Mouse (Mus musculus) C2C12 (cell line): ENCODE measurements around the gene Cops2. TPM values are rescaled to one million over a fixed set of nuclear protein-coding genes. Genes with fewer than 3 reads are reported as not detected.

Experiments
- H3K27me3 ChIP-seq: one replicate; pipeline ENCODE4 v1.6.1; 2011; ENCODE audit not compliant: control insufficient read depth, insufficient read depth, insufficient read length
- H3K36me3 ChIP-seq: one replicate; pipeline ENCODE4 v1.6.1; 2011; ENCODE audit not compliant: control insufficient read depth, insufficient read depth
- H3K4me3 ChIP-seq: one replicate; pipeline ENCODE4 v1.5.1; 2011; ENCODE audit warnings: mild to moderate bottlenecking, control low read depth; ENCODE audit not compliant: poor library complexity, insufficient read depth, severe bottlenecking
- H3K79me2 ChIP-seq: one replicate; pipeline ENCODE4 v1.6.1; 2011; ENCODE audit not compliant: control insufficient read depth, insufficient read depth
- H3K79me3 ChIP-seq: one replicate; pipeline ENCODE4 v1.6.1; 2011; ENCODE audit warnings: low read depth, control low read depth
- H3ac ChIP-seq: one replicate; pipeline ENCODE3; 2011; ENCODE audit warnings: low read depth; ENCODE audit not compliant: control insufficient read depth, insufficient read length
- CEBPB ChIP-seq: IDR thresholded peaks from one replicate; pipeline ENCODE4 v1.6.1; 2011; ENCODE audit warnings: low read depth, mild to moderate bottlenecking, control low read depth, moderate library complexity
- CTCF ChIP-seq: IDR thresholded peaks from one replicate; pipeline ENCODE4 v1.5.1; 2011; ENCODE audit not compliant: control insufficient read depth, insufficient read depth, insufficient read length
- FOSL1 ChIP-seq: IDR thresholded peaks from one replicate; pipeline ENCODE4 v1.8.0; 2011; ENCODE audit warnings: mild to moderate bottlenecking, low read length; ENCODE audit not compliant: poor library complexity, insufficient read depth, severe bottlenecking
- MAX ChIP-seq: IDR thresholded peaks from one replicate; pipeline ENCODE4 v1.6.1; 2011; ENCODE audit warnings: mild to moderate bottlenecking, control low read depth
- MYOD1 ChIP-seq: IDR thresholded peaks from one replicate; pipeline ENCODE4 v1.6.1; 2011; ENCODE audit warnings: low read depth; ENCODE audit not compliant: control insufficient read depth, insufficient read length
- MYOG ChIP-seq: IDR thresholded peaks from one replicate; pipeline ENCODE4 v1.6.1; 2011; ENCODE audit not compliant: control insufficient read depth, insufficient read length; ENCODE audit errors: extremely low read depth
- USF1 ChIP-seq: IDR thresholded peaks from one replicate; pipeline ENCODE4 v1.6.1; 2011; ENCODE audit warnings: low read depth, mild to moderate bottlenecking, control low read depth, moderate library complexity
- polyA plus RNA-seq: library from polyadenylated mRNA; unstranded; fragments of >200 nt; fragmentation: generic; extraction: Trizol; gene quantifications from one replicate; pipeline ENCODE4 v1.2.1, GENCODE M21; 2012; ENCODE audit warnings: missing spikeins

Cops2 gene
- polyA plus RNA-seq, 1 experiment = 52.7 TPM

GRCm38 (mm10) chr2:125838708-125839284 is 20.1 kb downstream of the Cops2 start:
- Histone ChIP-seq H3K27me3 (no peaks in the 10 kb centered on the region), H3ac (no peak overlapping the region), H3K79me2 (peaks cover 8% of the 10 kb centered on the region), H3K36me3 (peaks cover 93% of the 10 kb centered on the region), H3K79me3 (no peaks in the 10 kb centered on the region), H3K4me3 (no peak overlapping the region)
- peak; percentile 55 for TF ChIP-seq MYOD1
- no peak for TF ChIP-seq USF1

DNA sequence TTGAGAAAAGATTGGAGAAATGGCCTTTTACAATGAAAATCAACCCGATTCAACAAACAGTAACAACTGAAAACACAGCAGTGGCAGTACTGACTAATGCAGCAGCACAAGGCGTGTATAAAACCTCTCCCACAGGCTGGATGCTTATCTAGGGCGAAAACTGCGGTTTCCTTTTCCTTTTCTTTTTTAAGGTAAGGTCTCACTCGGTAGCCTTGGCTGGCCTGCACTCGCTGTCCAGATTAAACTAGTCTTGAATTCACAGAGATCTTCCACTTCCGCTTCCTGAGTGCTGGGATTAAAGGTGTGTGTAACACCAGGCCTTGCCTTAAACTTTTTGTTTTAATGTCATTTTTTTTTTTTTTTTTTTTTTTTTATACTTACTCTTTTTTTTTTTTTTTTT is 20.8 kb downstream of the Cops2 start:
- Histone ChIP-seq H3K4me3 (no peak overlapping the region), H3K79me3 (no peaks in the 10 kb centered on the region), H3ac (no peak overlapping the region), H3K36me3 (peaks cover 93% of the 10 kb centered on the region), H3K79me2 (peaks cover 1% of the 10 kb centered on the region), H3K27me3 (no peaks in the 10 kb centered on the region)
- no peak for TF ChIP-seq CTCF
- TF ChIP-seq FOSL1 = no peak
- TF ChIP-seq MYOG = no peak

GRCm38 (mm10) chr2:125829924-125830323 is 29.0 kb downstream of the Cops2 start:
- no peaks in the 10 kb centered on the region for H3K79me2 ChIP-seq
- TF ChIP-seq FOSL1 (no peak), MYOD1 (no peak), CEBPB (no peak)
- H3K79me3 ChIP-seq = no peaks in the 10 kb centered on the region
- H3K27me3 ChIP-seq = no peaks in the 10 kb centered on the region
- H3K36me3 ChIP-seq = peaks cover 68% of the 10 kb centered on the region
- H3K4me3 ChIP-seq = no peak overlapping the region
- no peak overlapping the region for H3ac ChIP-seq

- Histone ChIP-seq H3ac (no peak overlapping the region), H3K79me2 (no peaks in the 10 kb centered on the region), H3K36me3 (peaks cover 48% of the 10 kb centered on the region), H3K79me3 (no peaks in the 10 kb centered on the region), H3K4me3 (no peak overlapping the region), H3K27me3 (no peaks in the 10 kb centered on the region)
- no peak for TF ChIP-seq CTCF
- TF ChIP-seq MAX = no peak
- TF ChIP-seq MYOD1 = no peak
- no peak for TF ChIP-seq USF1
- no peak for TF ChIP-seq MYOG
- no peak for TF ChIP-seq FOSL1
- no peak for TF ChIP-seq CEBPB
Observed at GRCm38 (mm10) chr2:125827898-125828297, 31.0 kb downstream of the Cops2 start.

- Histone ChIP-seq H3ac (no peak overlapping the region), H3K79me2 (no peaks in the 10 kb centered on the region), H3K79me3 (no peaks in the 10 kb centered on the region), H3K27me3 (no peaks in the 10 kb centered on the region), H3K36me3 (peaks cover 32% of the 10 kb centered on the region), H3K4me3 (no peak overlapping the region)
- TF ChIP-seq MYOG = no peak
Observed at GRCm38 (mm10) chr2:125826201-125826600, 32.7 kb downstream of the Cops2 start.

DNA sequence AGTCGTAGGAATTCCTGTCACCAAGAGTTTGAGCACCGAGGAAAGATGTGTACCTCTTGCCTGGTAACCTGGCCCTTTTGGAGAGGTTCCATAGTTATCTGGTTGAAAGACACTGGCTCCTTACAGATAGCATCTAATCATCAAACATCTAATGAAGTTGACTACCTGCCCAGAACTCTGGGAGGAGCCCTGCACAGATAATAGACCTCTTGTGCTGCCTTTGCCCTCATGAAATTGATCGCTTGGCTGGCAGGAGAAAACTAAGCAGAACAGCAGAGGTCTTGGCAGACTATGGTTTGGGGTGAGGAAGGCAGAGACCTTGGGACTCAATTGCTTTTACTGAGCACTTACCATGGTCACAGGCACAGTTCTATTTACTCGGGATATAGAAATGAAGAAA is 38.5 kb downstream of the Cops2 start:
- peaks cover 3% of the 10 kb centered on the region for H3K27me3 ChIP-seq
- H3K79me3 ChIP-seq = no peaks in the 10 kb centered on the region
- no peak overlapping the region for H3K4me3 ChIP-seq
- H3ac ChIP-seq = no peak overlapping the region
- H3K79me2 ChIP-seq = no peaks in the 10 kb centered on the region
- no peak for TF ChIP-seq MYOD1
- TF ChIP-seq USF1 = no peak
- no peak for TF ChIP-seq CTCF
- no peak for TF ChIP-seq MYOG
- no peak for TF ChIP-seq FOSL1
- no peak for TF ChIP-seq MAX
- TF ChIP-seq CEBPB = no peak
- no peaks in the 10 kb centered on the region for H3K36me3 ChIP-seq

DNA sequence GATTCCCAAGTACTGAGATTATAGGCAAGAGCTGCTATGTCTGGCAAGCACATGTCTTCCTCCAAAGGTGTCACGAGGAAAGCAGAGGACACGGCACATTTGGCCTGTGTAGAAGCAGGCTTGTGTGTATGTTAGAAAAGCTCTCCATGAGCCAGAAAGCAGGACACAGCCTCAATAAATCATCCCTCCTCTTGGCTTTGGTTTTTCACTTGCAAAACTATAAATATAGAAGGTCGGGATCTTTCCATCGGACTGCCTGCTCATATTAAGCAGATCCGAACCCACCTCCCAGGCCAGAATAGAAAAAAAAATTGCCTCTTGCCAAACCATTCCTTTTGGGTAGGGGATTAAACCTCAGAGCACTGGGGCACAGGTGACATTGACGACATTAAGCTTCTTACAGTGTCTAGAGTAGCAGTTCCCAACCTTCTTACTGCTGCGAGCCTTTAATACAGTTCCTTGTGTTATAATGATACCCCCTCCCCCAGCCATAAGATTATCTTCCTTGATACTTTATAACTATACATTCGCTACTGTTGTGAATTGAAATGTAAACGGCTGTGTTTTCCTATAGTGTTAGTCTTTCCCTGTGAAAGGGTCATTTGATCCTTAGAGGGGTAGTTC is 44.9 kb downstream of the Cops2 start:
- no peaks in the 10 kb centered on the region for H3K79me2 ChIP-seq
- H3K36me3 ChIP-seq = no peaks in the 10 kb centered on the region
- H3K79me3 ChIP-seq = no peaks in the 10 kb centered on the region
- H3K27me3 ChIP-seq = peaks cover 10% of the 10 kb centered on the region
- H3ac ChIP-seq = no peak overlapping the region
- TF ChIP-seq FOSL1 = no peak
- TF ChIP-seq USF1 = no peak
- no peak for TF ChIP-seq CEBPB
- TF ChIP-seq MYOD1 = no peak
- TF ChIP-seq MYOG = no peak
- no peak for TF ChIP-seq CTCF
- TF ChIP-seq MAX = no peak
- H3K4me3 ChIP-seq = no peak overlapping the region
